Mouse (Mus musculus) gastrocnemius, postnatal 25 days (tissue): ENCODE results near the gene Rcor1. TPM values are rescaled to one million over a fixed set of nuclear protein-coding genes. Genes with fewer than 3 reads are reported as not detected.
A peak's percentile ranks its signal among the peaks of the same experiment; 100 is the strongest.

Source experiments
- DNase-seq: peaks from one replicate; pipeline ENCODE4 v3.0.0; 2022
- long read RNA-seq, 2 experiments: library from polyadenylated mRNA; stranded (forward); transcript quantifications; one replicate each; pipeline ENCODE4 v2.0.0; 2021
- total RNA-seq, 2 experiments: library from RNA; stranded (reverse); gene quantifications; 1 replicate in 1 of 2; 2 replicates in 1 of 2; pipeline ENCODE4 v1.2.3; 2021

Rcor1 gene
- 1 to 10 TPM; 7.6 to 8.3 TPM for total RNA-seq
- long read RNA-seq, experiment 1, partial matches to known transcripts, result 0 of 3 reads
- long read RNA-seq, experiment 1, other reads (novel, unspliced or antisense), result 3 of 3 reads
- long read RNA-seq, experiment 2, partial matches to known transcripts, result 0 of 3 reads
- long read RNA-seq, experiment 2, other reads (novel, unspliced or antisense), result 3 of 3 reads

GRCm38 (mm10) chr12:111038976-111039612, at the start of gene Rcor1:
Gene Rcor1, plus strand, starts transcription at chr12:111039351.
- peak; percentile 100 for DNase-seq

DNA sequence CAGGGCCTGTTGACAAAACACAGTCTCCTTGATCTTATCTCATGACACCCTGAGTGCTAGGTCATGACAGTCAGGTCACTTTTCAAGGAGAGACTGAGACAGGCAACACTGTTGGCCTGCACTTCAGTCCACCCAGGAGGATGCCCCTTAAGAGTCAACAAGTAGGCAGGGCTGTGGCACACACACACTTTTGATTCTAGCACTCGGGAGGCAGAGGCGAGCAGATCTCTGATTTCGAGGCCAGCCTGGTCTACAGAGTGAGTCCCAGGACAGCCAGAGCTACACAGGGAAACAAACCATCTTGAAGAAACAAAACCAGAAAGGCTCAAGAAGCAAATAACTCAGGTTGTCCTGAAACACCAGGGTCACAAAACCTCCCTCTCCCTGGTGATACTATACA, 49.7 kb upstream of the Rcor1 start:
- DNase-seq, result no peak

GRCm38 (mm10) chr12:110990500-110990899, 48.7 kb upstream of the Rcor1 start:
- DNase-seq, result no peak

GRCm38 (mm10) chr12:110991361-110992127, 47.6 kb upstream of the Rcor1 start:
- peak; percentile 77 for DNase-seq

DNA sequence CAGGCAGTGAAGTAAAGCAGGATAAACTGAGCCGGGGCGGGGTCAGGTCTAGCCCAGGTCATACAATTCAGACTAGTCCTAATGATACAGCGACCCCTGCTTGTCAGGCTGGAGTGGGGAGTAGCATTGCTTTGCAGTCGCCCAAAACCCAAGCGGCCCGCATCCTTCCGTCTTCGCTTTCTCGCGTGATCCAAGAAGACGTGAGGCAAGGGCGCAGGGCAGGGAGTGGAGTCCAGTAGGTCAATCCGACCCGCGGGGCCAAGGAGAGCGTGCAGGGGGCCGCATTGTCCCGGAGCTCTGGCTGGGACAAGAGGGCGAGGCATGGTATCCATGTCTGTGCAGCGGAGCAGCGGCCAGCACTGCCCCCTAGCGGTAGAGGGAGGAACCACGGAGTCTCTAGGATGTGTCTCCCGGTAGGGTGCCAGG, 47.0 kb upstream of the Rcor1 start:
- DNase-seq, result peak; percentile 87

GRCm38 (mm10) chr12:110992771-110993170, 46.4 kb upstream of the Rcor1 start:
- no peak for DNase-seq

DNA sequence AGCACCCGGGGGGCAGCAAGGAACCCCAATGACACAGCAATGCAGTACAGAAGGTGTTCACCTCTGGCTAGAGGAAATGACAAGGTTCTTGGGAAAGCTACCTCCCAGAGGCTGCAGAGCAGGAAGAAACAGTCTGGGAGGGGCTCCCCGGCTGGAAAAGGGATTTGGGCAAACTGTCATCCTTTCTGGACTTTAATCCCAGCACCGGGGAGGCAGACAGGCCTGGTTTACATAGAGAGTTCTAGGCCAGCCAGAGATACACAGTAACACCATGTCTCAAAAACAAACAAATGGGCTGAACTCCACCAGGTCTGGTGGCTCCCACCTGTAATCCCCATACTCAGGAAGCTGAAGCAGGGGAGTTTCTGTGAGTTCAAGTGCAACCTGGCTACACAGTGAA, 45.9 kb upstream of the Rcor1 start:
- no peak for DNase-seq

GRCm38 (mm10) chr12:110994666-110995065, 44.5 kb upstream of the Rcor1 start:
- no peak for DNase-seq

- DNase-seq, result no peak
Observed at GRCm38 (mm10) chr12:110998092-110998491, 41.1 kb upstream of the Rcor1 start.

- DNase-seq, result no peak
Observed at GRCm38 (mm10) chr12:110999820-111000219, 39.3 kb upstream of the Rcor1 start.

- no peak for DNase-seq
Observed at GRCm38 (mm10) chr12:111000956-111001355, 38.2 kb upstream of the Rcor1 start.

- DNase-seq, result no peak
Observed at GRCm38 (mm10) chr12:111004142-111004541, 35.0 kb upstream of the Rcor1 start.

DNA sequence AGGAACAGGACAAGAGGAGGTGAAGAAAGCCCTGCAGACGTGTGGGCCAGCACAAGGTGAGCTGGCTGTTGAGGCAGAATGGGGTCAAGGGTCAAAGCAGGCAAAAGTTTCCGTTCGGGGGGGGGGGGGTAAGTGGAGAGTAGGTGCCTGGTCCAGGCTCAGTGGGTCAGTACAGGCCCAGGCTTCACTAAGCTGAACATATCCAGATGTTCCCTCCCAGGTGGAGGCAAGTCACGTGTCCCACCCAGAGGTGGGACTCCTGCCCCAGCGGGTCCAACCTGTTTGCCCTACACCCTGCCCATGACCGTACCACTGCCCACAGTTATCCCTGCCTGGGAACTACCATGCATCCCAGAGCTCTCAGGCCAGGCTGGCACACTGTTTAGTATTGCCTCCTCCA, 33.3 kb upstream of the Rcor1 start:
- DNase-seq, result no peak

DNA sequence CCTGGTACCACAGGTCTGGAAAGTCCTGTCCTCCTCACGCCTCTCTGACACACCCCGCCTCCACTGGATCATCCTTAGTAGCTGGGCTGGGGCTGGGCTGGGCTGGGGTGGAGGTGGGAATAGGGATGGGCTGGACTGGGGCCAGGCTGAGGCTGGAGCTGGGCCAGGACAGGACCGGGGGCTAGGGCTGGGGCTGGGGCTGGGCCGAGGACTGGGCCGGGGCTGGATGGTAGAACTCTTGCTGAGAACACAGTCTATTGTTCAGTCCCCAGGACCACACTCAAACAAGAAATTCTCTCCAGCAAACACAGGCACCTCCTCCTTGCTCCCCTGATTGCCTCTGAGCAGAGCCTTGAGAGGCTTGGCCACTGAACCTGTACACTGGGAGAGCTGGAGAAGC, 32.8 kb upstream of the Rcor1 start:
- DNase-seq, result no peak

GRCm38 (mm10) chr12:111007134-111008103, 31.7 kb upstream of the Rcor1 start:
- DNase-seq, result no peak

DNA sequence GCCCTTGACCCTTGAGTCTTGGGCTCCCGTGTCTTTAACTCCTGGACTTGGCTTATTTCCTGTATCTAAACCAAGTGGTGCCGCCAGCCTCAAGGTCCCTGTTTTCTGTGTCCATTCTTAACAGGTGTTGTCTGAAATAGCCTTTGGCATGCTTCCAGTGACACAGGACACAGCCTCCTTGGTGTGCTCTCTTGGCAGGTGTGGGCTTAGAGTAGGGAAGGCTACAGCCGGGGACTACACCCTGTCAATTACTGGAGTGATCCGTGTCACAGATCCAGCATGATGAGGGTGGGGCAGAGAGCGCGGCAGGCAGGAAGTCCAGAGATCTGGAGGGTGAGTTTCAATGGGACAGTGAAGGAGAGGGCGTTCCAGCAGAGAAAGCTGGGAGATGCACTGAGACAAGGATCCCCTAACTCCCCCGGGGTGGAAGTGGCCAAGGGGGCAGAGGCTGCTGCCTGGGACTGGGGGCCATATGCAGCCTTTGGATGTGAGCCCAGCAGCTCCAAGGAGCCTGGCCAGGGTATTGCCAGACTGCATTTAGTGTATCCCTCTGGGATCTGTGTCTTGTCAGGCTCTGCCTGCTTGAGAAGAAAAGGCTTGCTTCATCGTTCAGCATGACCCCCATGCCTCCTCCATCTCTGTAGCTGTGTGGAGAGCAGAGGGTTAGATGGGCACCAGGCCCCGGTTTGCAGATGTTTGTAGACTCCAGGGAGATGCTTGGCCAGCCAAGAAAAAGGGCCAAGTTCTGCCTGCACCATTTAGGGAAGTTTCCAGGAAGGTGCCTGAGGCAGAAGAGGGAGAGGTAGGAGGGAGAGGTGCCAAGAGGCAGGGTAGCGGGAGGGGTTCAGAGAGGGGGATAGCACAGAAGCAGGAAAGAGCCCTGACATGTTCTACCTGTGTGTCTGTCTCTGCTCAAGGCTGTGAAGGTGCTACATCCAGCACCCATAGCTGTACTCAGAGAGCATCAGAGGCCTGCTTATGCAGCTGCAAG, 30.4 kb upstream of the Rcor1 start:
- DNase-seq, result no peak

GRCm38 (mm10) chr12:111009615-111010257, 29.4 kb upstream of the Rcor1 start:
- DNase-seq, result no peak

DNA sequence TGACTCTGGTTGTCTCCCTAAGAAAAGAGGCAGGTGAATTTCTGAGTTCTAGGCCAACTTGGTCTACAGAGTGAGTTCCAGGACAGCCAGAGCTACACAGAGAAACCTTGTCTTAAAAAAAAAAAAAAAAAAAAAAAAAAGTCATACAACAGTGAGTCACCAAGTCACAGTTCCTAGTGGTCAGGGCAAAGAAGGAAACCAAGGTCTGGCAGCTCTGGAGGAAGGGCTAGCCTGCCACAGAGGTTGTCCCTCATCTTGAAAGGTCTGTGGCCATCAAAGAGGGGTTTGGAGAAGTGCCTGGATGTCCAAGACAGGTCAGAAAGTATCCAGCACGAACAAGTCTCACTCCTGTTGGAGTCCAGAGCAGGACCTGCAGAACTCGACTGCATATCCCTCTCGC, 22.3 kb upstream of the Rcor1 start:
- DNase-seq, result no peak

- DNase-seq, result no peak
Observed at GRCm38 (mm10) chr12:111018068-111018467, 21.1 kb upstream of the Rcor1 start.

DNA sequence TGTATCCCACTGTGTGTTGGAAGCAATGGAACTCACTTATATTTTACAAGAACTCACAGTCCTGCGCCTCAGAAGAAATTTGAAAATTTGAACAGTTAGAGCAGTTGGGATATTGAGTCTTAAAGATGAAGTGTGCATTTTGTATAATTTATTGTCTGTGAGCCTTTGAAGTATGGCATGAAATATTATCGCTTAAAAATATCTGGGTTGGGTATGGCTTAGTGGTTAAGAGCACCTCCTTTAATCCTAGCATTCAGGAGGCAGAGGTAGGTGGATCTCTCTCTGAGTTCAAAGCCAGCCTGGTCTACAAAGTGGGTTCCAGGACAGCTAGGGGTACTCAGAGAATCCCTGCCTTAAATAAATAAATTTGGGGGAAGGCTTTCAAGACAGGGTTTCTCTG, 20.1 kb upstream of the Rcor1 start:
- DNase-seq, result no peak
